Mouse (Mus musculus) cerebellum, adult 2 months (tissue): ENCODE measurements around the gene Pex5.

ENCODE experiments used
- CTCF ChIP-seq: fragments of 200-500 bp; IDR thresholded peaks from 2 replicates; pipeline ENCODE4 v1.5.1; 2011; ENCODE audit warnings: low read depth, mild to moderate bottlenecking, control low read depth, low read length, moderate library complexity, borderline replicate concordance; ENCODE audit not compliant: insufficient read depth
- POLR2A ChIP-seq: fragments of 200-500 bp; IDR thresholded peaks from 2 replicates; pipeline ENCODE4 v1.6.1; 2011; ENCODE audit warnings: low read length, control low read depth, borderline replicate concordance; ENCODE audit not compliant: insufficient read depth

GRCm38 (mm10) chr6:124425523-124425922, 10.7 kb upstream of the Pex5 start:
- TF ChIP-seq CTCF = no peak
- TF ChIP-seq POLR2A = no peak
